Mouse (Mus musculus): Measurements from ENCODE around the gene Oasl2. TPM values are rescaled to one million over a fixed set of nuclear protein-coding genes. Genes with fewer than 3 reads are reported as not detected.
"Not testable (repeated sequence)": the region's sequence is repeated elsewhere in the genome, so short reads cannot be mapped to it uniquely, and the experiment has no call there.

Gene Oasl2
- total RNA-seq, 2 experiments from 2014 or later, result 5.1 to 5.3 TPM

GRCm38 (mm10) chr5:114908598-114909305 lies 12.0 kb downstream of the Oasl2 start:
- intact Hi-C loops (cut with DNase I), result no loop called here
- no peak for DNase-seq

- intact Hi-C loops (cut with DNase I), result no loop called here
- no peak for DNase-seq
Observed at GRCm38 (mm10) chr5:114913686-114914085, 16.9 kb downstream of the Oasl2 start.

DNA sequence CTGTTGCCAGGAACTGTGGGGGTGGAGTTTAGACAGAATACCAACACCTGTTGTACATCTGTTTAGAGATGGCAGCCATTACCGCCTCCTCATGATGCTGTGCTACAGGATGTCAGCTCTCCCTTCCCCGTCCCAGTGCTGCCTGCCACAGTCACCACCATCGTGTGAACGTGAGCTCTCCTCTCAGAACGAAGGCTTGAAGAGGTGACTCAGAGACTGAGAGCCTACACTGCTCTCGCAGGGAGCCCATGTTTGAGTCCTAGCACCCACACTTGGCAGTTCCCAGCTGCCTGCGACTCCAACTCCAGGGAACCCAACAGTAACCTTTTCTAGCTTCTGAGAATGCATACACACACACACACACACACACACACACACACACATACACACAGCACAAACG lies 18.1 kb downstream of the Oasl2 start:
- intact Hi-C loops (cut with DNase I), result no loop called here
- no peak for DNase-seq

- intact Hi-C loops (cut with DNase I), result no loop called here
- DNase-seq, result peak in 1 of 2 experiments; percentile 16
Observed at GRCm38 (mm10) chr5:114915854-114916253, 19.1 kb downstream of the Oasl2 start.

DNA sequence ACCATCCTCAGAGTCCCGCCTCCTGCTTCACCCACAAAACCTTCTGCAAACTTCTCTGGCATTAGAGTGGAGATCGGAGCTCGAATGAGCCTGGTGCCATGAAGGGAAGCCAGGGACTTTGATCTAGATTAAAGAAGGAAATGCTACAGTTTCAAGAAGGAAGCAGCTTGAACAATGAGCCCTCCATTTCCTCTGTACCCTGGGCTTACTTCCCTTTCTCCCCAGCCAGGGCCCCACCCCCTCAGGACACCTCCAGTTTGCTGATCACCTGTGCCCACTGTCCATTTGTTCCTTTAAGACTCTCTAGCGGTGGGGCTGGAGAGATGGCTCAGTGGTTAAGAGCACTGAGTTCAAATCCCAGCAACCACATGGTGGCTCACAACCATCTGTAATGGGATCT lies 20.0 kb downstream of the Oasl2 start:
- DNase-seq, result peak in 1 of 2 experiments; percentile 5
- intact Hi-C loops (cut with DNase I), result no loop called here

DNA sequence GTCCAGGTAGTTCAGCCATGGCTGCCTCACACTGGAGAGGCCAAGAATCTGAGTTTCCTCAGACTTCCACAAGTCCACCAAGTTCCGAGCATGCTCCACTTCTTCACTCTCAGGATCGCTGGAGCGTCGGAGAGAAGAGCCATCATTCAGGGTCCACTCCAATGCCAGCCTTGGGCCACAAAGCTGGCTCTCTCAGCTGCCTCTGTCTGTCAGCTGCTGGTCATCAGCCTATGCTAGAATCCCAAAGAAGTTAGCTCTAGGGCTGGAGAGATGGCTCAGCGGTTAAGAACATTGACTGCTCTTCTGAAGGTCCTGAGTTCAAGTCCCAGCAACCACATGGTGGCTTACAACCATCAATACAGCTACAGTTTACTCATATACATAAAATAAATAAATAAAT lies 20.6 kb downstream of the Oasl2 start:
- intact Hi-C loops (cut with DNase I); DNase-seq: not testable (repeated sequence)

- DNase-seq, result peak in 1 of 2 experiments; percentile 5
Observed at GRCm38 (mm10) chr5:114921551-114922365, 25.0 kb downstream of the Oasl2 start.

DNA sequence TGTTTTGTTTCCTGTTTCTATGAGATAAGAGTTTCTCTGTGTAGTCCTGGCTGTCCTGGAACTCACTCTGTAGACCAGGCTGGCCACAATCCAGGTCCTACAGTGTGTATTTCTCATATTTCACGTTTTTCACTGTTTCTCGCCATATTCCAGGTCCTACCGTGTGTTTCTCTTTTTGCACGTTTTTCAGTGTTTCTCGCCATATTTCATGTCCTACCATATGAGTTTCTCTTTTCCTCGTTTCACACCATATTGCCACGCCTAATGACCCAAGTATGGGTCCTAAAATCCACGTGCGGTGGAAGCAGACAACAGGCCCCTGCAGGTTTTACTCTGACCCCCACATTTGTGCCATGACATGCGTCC lies 25.6 kb downstream of the Oasl2 start:
- intact Hi-C loops (cut with DNase I), result no loop called here
- DNase-seq, result no peak

More at GRCm38 (mm10) chr5:114921551-114922365, 25.0 kb downstream of the Oasl2 start:
- intact Hi-C loops (cut with DNase I), result no loop called here

- intact Hi-C loops (cut with DNase I), result no loop called here
Observed at GRCm38 (mm10) chr5:114922998-114923473, 26.3 kb downstream of the Oasl2 start, which contains the start of gene Oasl1. Gene Oasl1, plus strand, starts transcription at chr5:114923240.

DNA sequence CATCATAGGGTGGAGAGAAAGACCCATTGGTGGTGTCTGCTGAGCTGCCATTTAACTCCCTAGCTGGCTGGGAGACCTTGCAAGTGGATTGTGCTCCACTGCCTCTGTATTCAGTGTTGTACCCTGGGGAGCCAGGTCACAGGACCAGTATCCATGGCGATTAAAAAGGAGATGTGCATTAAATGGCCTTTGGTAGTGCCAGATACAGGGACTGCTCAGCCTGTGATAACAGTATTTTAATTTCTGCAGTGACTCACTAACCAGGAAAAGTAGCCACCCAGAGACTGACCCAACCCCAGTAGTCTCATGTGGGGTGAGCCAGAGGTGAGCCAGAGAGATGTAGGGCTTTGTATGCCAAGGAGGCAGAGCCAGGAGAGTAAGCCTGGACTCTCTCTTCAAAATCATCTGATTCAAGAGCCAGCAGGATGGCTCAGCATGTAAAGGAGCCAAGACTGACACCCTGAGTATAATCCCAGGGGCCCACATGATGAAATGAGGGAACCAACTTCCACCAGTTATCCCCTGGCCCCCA lies 29.5 kb downstream of the Oasl2 start:
- no peak for DNase-seq
- intact Hi-C loops (cut with DNase I), result no loop called here

More at GRCm38 (mm10) chr5:114922998-114923473, 26.3 kb downstream of the Oasl2 start, which contains the start of gene Oasl1:
- DNase-seq, result peak; percentile 51 to 66

- DNase-seq, result no peak
- intact Hi-C loops (cut with DNase I), result no loop called here
Observed at GRCm38 (mm10) chr5:114926753-114927152, 30.0 kb downstream of the Oasl2 start.

DNA sequence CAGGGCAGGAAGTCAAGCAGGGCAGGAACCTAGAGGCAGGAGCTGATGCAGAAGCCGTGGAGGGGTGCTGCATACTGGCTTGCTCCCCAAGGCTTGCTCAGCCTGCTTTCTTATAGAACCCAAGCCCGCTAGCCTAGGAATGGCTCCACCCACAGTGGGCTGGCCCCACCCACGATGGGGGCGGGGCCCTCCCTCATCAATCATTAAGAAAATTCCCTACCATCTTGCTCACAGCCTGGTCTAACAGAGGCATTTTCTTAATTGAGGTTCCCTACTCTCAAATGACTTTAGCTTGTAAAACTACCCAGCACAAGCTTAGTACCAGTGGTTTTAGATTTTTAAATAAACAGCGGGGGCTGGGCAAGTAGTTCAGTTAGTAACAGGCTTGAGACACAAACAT lies 34.9 kb downstream of the Oasl2 start:
- DNase-seq, result no peak
- intact Hi-C loops (cut with DNase I), result no loop called here

- intact Hi-C loops (cut with DNase I), result no loop called here
- no peak for DNase-seq
Observed at GRCm38 (mm10) chr5:114933206-114933605, 36.5 kb downstream of the Oasl2 start.

DNA sequence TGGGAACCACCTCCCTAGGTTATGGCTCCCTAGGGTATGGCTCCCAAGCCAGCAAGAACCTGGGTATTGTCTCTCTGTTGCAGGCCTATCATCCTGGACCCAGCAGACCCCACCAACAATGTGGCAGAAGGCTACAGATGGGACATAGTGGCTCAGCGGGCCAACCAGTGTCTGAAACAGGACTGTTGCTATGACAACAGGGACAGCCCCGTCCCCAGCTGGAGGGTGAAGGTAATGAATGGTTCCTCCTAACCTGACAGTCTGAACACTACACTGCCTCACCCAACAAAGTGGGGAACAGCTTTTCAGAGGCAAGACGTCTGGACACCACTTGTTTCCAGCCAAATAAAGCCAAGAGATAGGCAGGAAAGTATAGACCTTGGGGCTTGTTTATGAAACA lies 39.1 kb downstream of the Oasl2 start:
- DNase-seq, result no peak
- intact Hi-C loops (cut with DNase I), result no loop called here

- DNase-seq, result not testable (repeated sequence)
Observed at GRCm38 (mm10) chr5:114941138-114941537, 44.4 kb downstream of the Oasl2 start.

GRCm38 (mm10) chr5:114942074-114942765 lies 45.5 kb downstream of the Oasl2 start, which contains the start of gene 2210016L21Rik:
Gene 2210016L21Rik, plus strand, starts transcription at chr5:114942158.
- peak; percentile 76 to 83 for DNase-seq
- intact Hi-C loops (cut with DNase I), result no loop called here

More at GRCm38 (mm10) chr5:114941138-114941537, 44.4 kb downstream of the Oasl2 start:
- intact Hi-C loops (cut with DNase I), result not testable (repeated sequence)

DNA sequence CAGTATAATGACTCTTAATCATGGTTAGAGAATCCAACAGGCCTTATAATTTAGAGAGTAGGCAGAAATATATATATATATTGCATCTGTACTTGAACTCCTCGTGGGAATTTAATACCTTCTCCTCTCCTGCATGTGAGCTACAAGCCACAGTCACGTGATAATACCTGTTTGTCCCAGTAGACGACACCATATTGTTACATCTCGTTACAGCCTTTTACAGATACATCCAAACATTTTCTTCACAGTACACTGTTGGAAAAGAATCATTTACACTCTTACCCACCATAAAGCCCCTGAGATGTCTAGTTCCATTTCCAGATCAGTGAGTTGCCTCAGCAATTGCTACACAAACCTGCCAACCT lies 46.0 kb downstream of the Oasl2 start:
- intact Hi-C loops (cut with DNase I), result no loop called here
- no peak for DNase-seq

DNA sequence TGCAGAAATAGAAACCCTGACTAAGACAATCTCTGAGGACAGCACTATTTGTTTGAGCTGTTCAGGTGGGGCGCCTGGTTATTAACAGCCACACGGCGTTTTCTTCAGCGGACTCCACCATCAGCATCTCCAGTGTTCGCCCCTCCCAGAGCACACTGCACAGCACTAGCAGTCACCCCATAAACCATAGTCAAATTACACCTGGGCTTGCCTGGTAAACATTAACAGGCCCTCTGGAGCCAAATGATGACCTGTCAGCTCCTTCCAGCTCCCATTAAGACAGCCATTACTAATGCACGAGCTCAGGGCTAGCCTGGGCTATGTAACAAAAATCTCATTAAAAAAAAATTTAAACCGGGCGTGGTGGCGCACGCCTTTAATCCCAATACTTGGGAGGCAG lies 48.3 kb downstream of the Oasl2 start:
- intact Hi-C loops (cut with DNase I), result no loop called here
- no peak for DNase-seq

- DNase-seq, result peak; percentile 60 to 68
Observed at GRCm38 (mm10) chr5:114948891-114949290, 52.2 kb downstream of the Oasl2 start.

GRCm38 (mm10) chr5:114949316-114949715 lies 52.6 kb downstream of the Oasl2 start:
- DNase-seq, result no peak
- intact Hi-C loops (cut with DNase I), result no loop called here

More at GRCm38 (mm10) chr5:114948891-114949290, 52.2 kb downstream of the Oasl2 start:
- intact Hi-C loops (cut with DNase I), result no loop called here
